Mouse (Mus musculus): ENCODE results near the gene Il18r1. TPM values are rescaled to one million over a fixed set of nuclear protein-coding genes. Genes with fewer than 3 reads are reported as not detected.
A peak's percentile ranks its signal among the peaks of the same experiment; 100 is the strongest.

Il18r1 gene
- polyA plus RNA-seq, 1 experiment from 2014 or later = 0.37 TPM

DNA sequence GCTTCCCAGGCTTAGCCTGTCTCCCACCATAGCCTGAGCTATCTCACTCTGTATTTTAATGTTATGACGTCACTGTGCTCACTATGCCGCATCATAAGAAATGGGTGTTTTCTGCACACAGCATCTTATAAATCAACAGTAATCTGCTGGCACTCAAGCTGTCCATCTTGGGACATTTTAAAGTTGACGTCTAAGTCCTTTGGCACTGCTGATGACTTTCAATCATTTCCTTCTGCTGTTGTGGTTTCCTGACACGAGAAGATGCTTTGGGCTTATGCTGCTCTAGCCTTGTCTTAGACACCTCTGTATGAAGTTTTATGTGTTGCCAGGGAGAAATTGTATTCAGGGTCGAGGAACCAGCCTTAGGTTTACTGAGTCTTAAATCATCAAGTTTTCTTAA lies 39.2 kb downstream of the Il18r1 start:
- Histone ChIP-seq H3K27ac (ENCODE audit: low read depth) (no peak overlapping the region), H3K4me3 (ENCODE audit: low read depth, low read length) (no peak overlapping the region), H3K4me1 (replicated peaks; ENCODE audit: control insufficient read depth, insufficient read depth, low read length) (no peaks in the 10 kb centered on the region), H3K4me2 (ENCODE audit: low read length) (no peak overlapping the region), H3K9ac (ENCODE audit: low read length) (no peak overlapping the region), H3K27me3 (replicated peaks; ENCODE audit: control insufficient read depth, insufficient read depth, low read length) (no peaks in the 10 kb centered on the region), H3K36me3 (ENCODE audit: control insufficient read depth, insufficient read depth, low read length) (no peaks in the 10 kb centered on the region), H3K9me3 (ENCODE audit: control insufficient read depth, low read length) (no peaks in the 10 kb centered on the region)
- 76% methylated on average over 5 of the region's 5 CpGs for WGBS
- DNase-seq (ENCODE audit: low spot score) (no peak), ATAC-seq (replicated peaks; ENCODE audit: low FRiP score, low TSS enrichment, low read depth) (no peak)

DNA sequence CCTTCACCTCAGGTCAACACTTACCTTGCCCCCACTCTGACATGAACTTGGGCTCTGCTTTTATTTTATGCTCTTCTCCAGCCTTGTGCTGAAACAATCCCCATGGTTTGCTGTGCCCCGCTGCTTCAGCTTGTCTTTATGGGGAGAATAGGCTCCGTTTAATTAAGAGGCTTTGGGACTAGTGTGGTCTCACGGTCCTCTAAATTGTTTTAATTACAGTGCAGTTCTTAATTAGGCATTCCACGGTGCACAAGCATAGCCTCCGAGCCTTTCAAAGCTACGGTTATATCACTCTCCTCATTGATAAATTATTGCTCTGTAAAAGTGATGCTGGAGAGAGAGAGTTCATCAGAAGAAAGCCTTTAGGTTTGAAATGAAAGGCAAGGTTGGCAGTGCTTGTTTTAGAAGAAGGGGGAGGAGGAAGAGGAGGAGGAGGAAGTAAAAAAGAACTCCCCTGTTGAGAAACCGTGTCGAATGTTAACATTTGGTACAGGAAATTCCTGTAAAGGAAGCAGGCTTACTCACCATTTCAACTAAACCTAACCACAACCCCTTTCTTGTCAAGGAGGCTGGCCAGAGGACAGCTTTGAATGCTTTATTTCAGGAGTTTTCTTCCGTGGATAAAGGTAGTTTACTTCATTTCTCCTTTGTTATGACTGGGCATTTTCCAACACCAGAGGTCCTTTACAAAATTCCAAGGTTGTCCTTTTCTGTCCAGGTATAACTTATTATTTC lies 49.7 kb downstream of the Il18r1 start, which contains the start of gene Il18rap:
Gene Il18rap, plus strand, starts transcription at position 512 of the 735 bp plus-strand sequence.
- Histone ChIP-seq H3K9me3 (ENCODE audit: control insufficient read depth, low read length) (no peaks in the 10 kb centered on the region), H3K9ac (ENCODE audit: low read length) (no peak within 1 kb of the TSS), H3K27ac (ENCODE audit: low read depth) (no peak within 1 kb of the TSS), H3K4me1 (replicated peaks; ENCODE audit: control insufficient read depth, insufficient read depth, low read length) (no peaks in the 10 kb centered on the region), H3K36me3 (ENCODE audit: control insufficient read depth, insufficient read depth, low read length) (no peaks in the 10 kb centered on the region), H3K27me3 (replicated peaks; ENCODE audit: control insufficient read depth, insufficient read depth, low read length) (no peaks in the 10 kb centered on the region), H3K4me2 (ENCODE audit: low read length) (no peak within 1 kb of the TSS), H3K4me3 (ENCODE audit: low read depth, low read length) (no peak within 1 kb of the TSS)
- DNase-seq (ENCODE audit: low spot score) (no peak), ATAC-seq (replicated peaks; ENCODE audit: low FRiP score, low TSS enrichment, low read depth) (no peak)
- 49% methylated on average over 9 of the region's 9 CpGs for WGBS

DNA sequence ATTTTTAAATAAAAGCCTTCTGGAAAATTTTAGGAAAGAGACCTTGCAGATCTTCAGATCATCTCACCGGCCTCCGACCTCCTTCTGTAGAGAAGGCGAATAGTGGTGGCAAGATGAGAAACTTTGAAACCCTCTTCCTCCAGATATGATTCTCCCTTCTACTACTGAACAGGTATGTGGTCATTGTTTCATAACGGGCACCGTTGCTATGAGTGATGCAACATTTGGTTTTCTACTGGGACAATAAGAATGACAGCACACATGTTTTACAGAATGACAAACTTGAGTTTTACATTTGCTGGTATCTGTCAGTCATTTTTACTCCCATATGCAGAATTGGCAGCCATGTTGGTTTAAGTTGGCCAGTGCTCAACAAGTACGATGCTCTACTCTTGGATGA lies 51.0 kb downstream of the Il18r1 start:
- Histone ChIP-seq H3K9ac (ENCODE audit: low read length) (no peak overlapping the region), H3K36me3 (ENCODE audit: control insufficient read depth, insufficient read depth, low read length) (no peaks in the 10 kb centered on the region), H3K27me3 (replicated peaks; ENCODE audit: control insufficient read depth, insufficient read depth, low read length) (no peaks in the 10 kb centered on the region), H3K4me3 (ENCODE audit: low read depth, low read length) (no peak overlapping the region), H3K9me3 (ENCODE audit: control insufficient read depth, low read length) (no peaks in the 10 kb centered on the region), H3K27ac (ENCODE audit: low read depth) (no peak overlapping the region), H3K4me2 (ENCODE audit: low read length) (no peak overlapping the region), H3K4me1 (replicated peaks; ENCODE audit: control insufficient read depth, insufficient read depth, low read length) (no peaks in the 10 kb centered on the region)
- no peak for ATAC-seq (replicated peaks; ENCODE audit: low FRiP score, low TSS enrichment, low read depth)
- no peak for DNase-seq (ENCODE audit: low spot score)
- WGBS = 89% methylated on average over 6 of the region's 6 CpGs

DNA sequence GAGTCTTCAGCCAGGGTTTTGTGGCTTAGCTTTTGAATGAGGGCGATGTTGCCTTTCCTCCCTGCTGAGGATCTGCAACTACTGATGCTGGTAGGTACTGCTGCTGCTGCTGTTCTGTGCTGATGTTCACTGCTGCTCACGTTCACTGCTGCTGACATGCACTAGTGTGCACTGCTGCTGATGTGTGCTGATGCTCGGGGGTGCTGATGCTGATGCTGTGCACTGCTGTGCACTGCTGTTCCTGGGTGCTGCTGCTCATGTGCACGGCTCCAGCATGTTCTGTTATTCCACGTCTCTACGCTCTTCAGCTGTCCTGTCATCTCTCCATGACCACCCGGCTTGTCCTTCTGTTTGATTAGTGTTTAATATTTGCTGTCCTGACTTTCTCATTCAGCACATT lies 57.6 kb downstream of the Il18r1 start:
- no peak for ATAC-seq (replicated peaks; ENCODE audit: low FRiP score, low TSS enrichment, low read depth)
- H3K4me1 ChIP-seq (replicated peaks; ENCODE audit: control insufficient read depth, insufficient read depth, low read length) = no peaks in the 10 kb centered on the region
- DNase-seq (ENCODE audit: low spot score) = no peak
- 83% methylated on average over 7 of the region's 7 CpGs for WGBS
- no peaks in the 10 kb centered on the region for H3K27me3 ChIP-seq (replicated peaks; ENCODE audit: control insufficient read depth, insufficient read depth, low read length)
- H3K9me3 ChIP-seq (ENCODE audit: control insufficient read depth, low read length) = no peaks in the 10 kb centered on the region
- H3K4me2 ChIP-seq (ENCODE audit: low read length) = no peak overlapping the region
- H3K27ac ChIP-seq (ENCODE audit: low read depth) = no peak overlapping the region
- H3K9ac ChIP-seq (ENCODE audit: low read length) = no peak overlapping the region
- H3K36me3 ChIP-seq (ENCODE audit: control insufficient read depth, insufficient read depth, low read length) = no peaks in the 10 kb centered on the region
- no peak overlapping the region for H3K4me3 ChIP-seq (ENCODE audit: low read depth, low read length)

DNA sequence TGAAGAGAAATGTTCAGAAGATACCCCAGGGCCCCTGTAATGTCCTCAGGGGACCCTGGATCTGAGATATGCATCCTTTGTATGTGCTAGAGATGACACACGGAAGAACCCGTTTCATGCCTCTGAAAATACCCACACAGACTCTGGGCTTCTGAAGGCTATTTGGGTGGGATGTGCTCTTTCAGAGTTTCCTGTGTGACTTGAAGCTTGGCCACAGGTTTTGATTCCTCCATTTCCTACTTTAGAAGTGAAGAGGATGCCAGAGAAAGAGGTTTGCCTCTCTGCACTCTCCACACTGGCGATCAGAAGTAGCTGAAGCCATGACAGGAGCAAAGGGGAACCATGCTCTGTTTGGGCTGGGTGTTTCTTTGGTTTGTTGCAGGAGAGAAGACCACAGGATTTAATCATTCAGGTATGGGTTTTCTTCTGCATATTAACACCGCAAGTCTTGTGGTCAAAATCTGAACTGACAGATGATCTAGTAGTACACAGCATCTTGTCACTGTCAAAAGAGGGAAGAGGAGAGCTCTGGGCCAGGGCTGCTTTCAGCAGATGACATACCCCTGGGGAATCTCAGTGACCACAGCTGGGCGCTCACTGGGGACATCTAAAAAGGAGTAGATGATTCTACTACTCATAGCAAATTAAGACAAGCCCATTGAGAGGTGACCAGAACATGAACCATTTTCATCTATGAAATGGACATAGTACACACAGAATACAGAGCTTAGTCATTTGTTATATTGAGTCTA lies 58.8 kb downstream of the Il18r1 start:
- no peak overlapping the region for H3K27ac ChIP-seq (ENCODE audit: low read depth)
- no peaks in the 10 kb centered on the region for H3K4me1 ChIP-seq (replicated peaks; ENCODE audit: control insufficient read depth, insufficient read depth, low read length)
- ATAC-seq (replicated peaks; ENCODE audit: low FRiP score, low TSS enrichment, low read depth) = no peak
- H3K4me2 ChIP-seq (ENCODE audit: low read length) = no peak overlapping the region
- H3K9ac ChIP-seq (ENCODE audit: low read length) = no peak overlapping the region
- H3K4me3 ChIP-seq (ENCODE audit: low read depth, low read length) = no peak overlapping the region
- DNase-seq (ENCODE audit: low spot score) = no peak
- no peaks in the 10 kb centered on the region for H3K9me3 ChIP-seq (ENCODE audit: control insufficient read depth, low read length)
- 90% methylated on average over 5 of the region's 5 CpGs for WGBS
- H3K27me3 ChIP-seq (replicated peaks; ENCODE audit: control insufficient read depth, insufficient read depth, low read length) = no peaks in the 10 kb centered on the region
- H3K36me3 ChIP-seq (ENCODE audit: control insufficient read depth, insufficient read depth, low read length) = no peaks in the 10 kb centered on the region

DNA sequence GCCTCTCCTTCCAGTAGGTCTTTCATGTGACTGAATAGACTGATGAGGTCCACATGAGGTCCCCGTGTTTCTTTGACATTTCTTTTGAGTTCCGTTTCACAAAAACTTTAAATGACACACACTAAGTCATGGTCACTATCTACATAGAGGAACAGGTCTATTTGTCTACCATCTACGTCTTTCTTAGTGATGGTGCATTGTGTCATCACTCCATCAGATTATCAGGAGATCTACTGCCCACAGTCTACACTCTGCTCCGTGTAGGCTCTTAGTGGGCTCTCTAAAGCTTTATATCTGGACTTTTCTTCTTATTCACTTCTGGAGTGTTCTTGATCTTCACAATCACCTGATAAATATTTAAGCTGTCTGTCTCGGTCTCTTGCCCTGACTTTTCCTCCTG lies 63.9 kb downstream of the Il18r1 start:
- H3K4me3 ChIP-seq (ENCODE audit: low read depth, low read length) = no peak overlapping the region
- H3K4me1 ChIP-seq (replicated peaks; ENCODE audit: control insufficient read depth, insufficient read depth, low read length) = no peaks in the 10 kb centered on the region
- WGBS = 90% methylated on average over 5 of the region's 5 CpGs
- no peaks in the 10 kb centered on the region for H3K9me3 ChIP-seq (ENCODE audit: control insufficient read depth, low read length)
- H3K27me3 ChIP-seq (replicated peaks; ENCODE audit: control insufficient read depth, insufficient read depth, low read length) = no peaks in the 10 kb centered on the region
- ATAC-seq (replicated peaks; ENCODE audit: low FRiP score, low TSS enrichment, low read depth) = no peak
- no peaks in the 10 kb centered on the region for H3K36me3 ChIP-seq (ENCODE audit: control insufficient read depth, insufficient read depth, low read length)
- no peak overlapping the region for H3K27ac ChIP-seq (ENCODE audit: low read depth)
- no peak overlapping the region for H3K9ac ChIP-seq (ENCODE audit: low read length)
- DNase-seq (ENCODE audit: low spot score) = no peak
- no peak overlapping the region for H3K4me2 ChIP-seq (ENCODE audit: low read length)

DNA sequence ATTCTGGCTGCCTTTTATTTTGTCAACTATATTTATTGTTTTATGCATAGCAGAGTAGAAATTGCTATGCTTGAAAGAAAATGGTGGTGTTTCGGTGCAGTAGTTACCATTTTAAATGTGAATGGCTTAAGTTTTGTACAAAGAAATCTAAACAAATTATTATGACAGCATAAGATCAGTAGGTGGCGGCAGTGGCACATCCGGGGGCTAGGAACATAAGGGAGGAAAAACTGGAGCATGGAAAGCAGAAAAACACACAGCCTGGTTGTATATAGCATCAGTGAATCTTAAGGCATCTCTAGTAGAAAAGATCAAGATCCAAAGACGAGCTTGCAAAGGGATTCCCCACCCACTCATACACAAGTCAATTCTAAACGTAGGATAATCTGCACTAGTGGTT lies 72.2 kb downstream of the Il18r1 start:
- Histone ChIP-seq H3K27ac (ENCODE audit: low read depth) (no peak overlapping the region), H3K36me3 (ENCODE audit: control insufficient read depth, insufficient read depth, low read length) (no peaks in the 10 kb centered on the region), H3K4me3 (ENCODE audit: low read depth, low read length) (no peak overlapping the region), H3K4me1 (replicated peaks; ENCODE audit: control insufficient read depth, insufficient read depth, low read length) (no peaks in the 10 kb centered on the region), H3K27me3 (replicated peaks; ENCODE audit: control insufficient read depth, insufficient read depth, low read length) (no peaks in the 10 kb centered on the region), H3K9me3 (ENCODE audit: control insufficient read depth, low read length) (no peaks in the 10 kb centered on the region), H3K4me2 (ENCODE audit: low read length) (no peak overlapping the region), H3K9ac (ENCODE audit: low read length) (no peak overlapping the region)
- ATAC-seq (replicated peaks; ENCODE audit: low FRiP score, low TSS enrichment, low read depth) (no peak), DNase-seq (ENCODE audit: low spot score) (no peak)
- WGBS = 77% methylated on average over 5 of the region's 5 CpGs

DNA sequence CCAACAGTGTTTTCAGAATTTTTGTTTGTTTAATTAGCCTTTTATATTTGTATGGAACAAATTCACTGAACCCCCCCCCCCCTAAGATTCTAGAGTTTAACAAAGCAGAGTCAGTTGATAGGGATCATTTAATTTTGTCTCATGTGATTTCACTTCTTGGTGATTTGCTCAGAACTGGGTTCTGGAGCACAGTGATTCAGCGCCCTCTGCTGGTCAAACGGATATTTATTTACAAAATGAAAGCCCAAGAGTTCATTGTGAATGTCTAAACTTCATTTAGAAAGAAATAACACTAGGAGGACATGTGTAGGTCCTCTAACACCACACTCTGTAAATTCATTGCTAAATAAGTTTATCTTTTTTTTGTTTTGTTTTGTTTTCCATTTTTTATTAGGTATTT lies 79.3 kb downstream of the Il18r1 start:
- H3K27ac ChIP-seq (ENCODE audit: low read depth) = no peak overlapping the region
- no peak overlapping the region for H3K4me2 ChIP-seq (ENCODE audit: low read length)
- no peaks in the 10 kb centered on the region for H3K4me1 ChIP-seq (replicated peaks; ENCODE audit: control insufficient read depth, insufficient read depth, low read length)
- H3K36me3 ChIP-seq (ENCODE audit: control insufficient read depth, insufficient read depth, low read length) = no peaks in the 10 kb centered on the region
- ATAC-seq (replicated peaks; ENCODE audit: low FRiP score, low TSS enrichment, low read depth) = no peak
- peak; percentile 75 for DNase-seq (ENCODE audit: low spot score)
- H3K27me3 ChIP-seq (replicated peaks; ENCODE audit: control insufficient read depth, insufficient read depth, low read length) = no peaks in the 10 kb centered on the region
- H3K4me3 ChIP-seq (ENCODE audit: low read depth, low read length) = no peak overlapping the region
- WGBS = 2% methylated on average over 2 of the region's 2 CpGs
- H3K9ac ChIP-seq (ENCODE audit: low read length) = no peak overlapping the region
- H3K9me3 ChIP-seq (ENCODE audit: control insufficient read depth, low read length) = no peaks in the 10 kb centered on the region

DNA sequence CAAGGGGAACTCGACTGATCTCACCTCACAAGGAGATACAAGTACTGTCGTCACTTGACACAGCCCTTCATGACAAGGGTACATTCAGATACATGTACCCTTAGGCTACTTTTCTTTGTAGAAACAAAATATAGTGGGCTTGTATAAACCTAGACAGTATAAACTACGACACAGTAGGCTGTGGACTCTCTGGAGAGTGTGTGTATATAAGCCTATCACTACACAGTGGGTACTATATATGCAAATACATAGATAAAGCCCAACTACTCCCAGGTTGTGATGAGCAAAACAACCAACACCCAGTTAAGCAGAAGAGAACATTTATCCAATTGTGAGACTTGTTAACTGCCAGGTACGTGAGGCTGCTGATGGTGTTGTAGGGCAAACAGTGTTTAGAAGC lies 81.3 kb downstream of the Il18r1 start:
- no peaks in the 10 kb centered on the region for H3K9me3 ChIP-seq (ENCODE audit: control insufficient read depth, low read length)
- no peaks in the 10 kb centered on the region for H3K27me3 ChIP-seq (replicated peaks; ENCODE audit: control insufficient read depth, insufficient read depth, low read length)
- H3K4me1 ChIP-seq (replicated peaks; ENCODE audit: control insufficient read depth, insufficient read depth, low read length) = no peaks in the 10 kb centered on the region
- ATAC-seq (replicated peaks; ENCODE audit: low FRiP score, low TSS enrichment, low read depth) = no peak
- no peak overlapping the region for H3K9ac ChIP-seq (ENCODE audit: low read length)
- WGBS = 76% methylated on average over 4 of the region's 4 CpGs
- no peak overlapping the region for H3K4me3 ChIP-seq (ENCODE audit: low read depth, low read length)
- no peak overlapping the region for H3K4me2 ChIP-seq (ENCODE audit: low read length)
- DNase-seq (ENCODE audit: low spot score) = no peak
- H3K27ac ChIP-seq (ENCODE audit: low read depth) = no peak overlapping the region
- no peaks in the 10 kb centered on the region for H3K36me3 ChIP-seq (ENCODE audit: control insufficient read depth, insufficient read depth, low read length)
